Mouse (Mus musculus): ENCODE measurements around the gene Slc25a10. TPM values are rescaled to one million over a fixed set of nuclear protein-coding genes. Genes with fewer than 3 reads are reported as not detected.

Gene Slc25a10
- polyA plus RNA-seq (2015; fragmentation: Nextera tagmentation; extraction: Ambion mirVana) = 37.8 and 83.2 TPM in 2 replicates

GRCm38 (mm10) chr11:120491317-120492023 is at the start of gene Slc25a10:
Gene Slc25a10, plus strand, starts transcription at chr11:120491840.

GRCm38 (mm10) chr11:120442344-120442743 is 49.3 kb upstream of the Slc25a10 start, which contains the start of gene Tspan10:
Gene Tspan10, plus strand, starts transcription at chr11:120442644.

GRCm38 (mm10) chr11:120453306-120453705 is 38.3 kb upstream of the Slc25a10 start, which contains the start of gene Pde6g:
Gene Pde6g, minus strand, starts transcription at chr11:120453500.

GRCm38 (mm10) chr11:120457772-120458751 is 33.6 kb upstream of the Slc25a10 start, which contains the start of the genes Oxld1 and Ccdc137:
Gene Oxld1, minus strand, starts transcription at chr11:120458068.
Gene Ccdc137, plus strand, starts transcription at chr11:120458115.

GRCm38 (mm10) chr11:120467051-120467735 is 24.4 kb upstream of the Slc25a10 start, which contains the start of gene Arl16:
Gene Arl16, minus strand, starts transcription at chr11:120467607.

GRCm38 (mm10) chr11:120484265-120484981 is 7.2 kb upstream of the Slc25a10 start, which contains the start of gene Mrpl12:
Gene Mrpl12, plus strand, starts transcription at chr11:120484613.

GRCm38 (mm10) chr11:120530085-120530964 is 38.7 kb downstream of the Slc25a10 start, which contains the start of gene Gcgr:
Gene Gcgr, plus strand, starts transcription at chr11:120530699.

Other genes starting within 250 kb of the Slc25a10 start
- 924 and 1,111 TPM in 2 replicates for gene Actg1, start 143.3 kb upstream of the Slc25a10 start, polyA plus RNA-seq (2015; fragmentation: Nextera tagmentation; extraction: Ambion mirVana)
- gene Fscn2, start 130.3 kb upstream of the Slc25a10 start, polyA plus RNA-seq (2015; fragmentation: Nextera tagmentation; extraction: Ambion mirVana) = 0.49 and 0.69 TPM in 2 replicates
- 15.2 and 21.4 TPM in 2 replicates for gene Faap100, start 113.1 kb upstream of the Slc25a10 start, polyA plus RNA-seq (2015; fragmentation: Nextera tagmentation; extraction: Ambion mirVana)
- gene Nploc4, start 54.1 kb upstream of the Slc25a10 start, polyA plus RNA-seq (2015; fragmentation: Nextera tagmentation; extraction: Ambion mirVana) = 20.4 and 26.7 TPM in 2 replicates
- not detected in 2 replicates for gene Tspan10, start 49.2 kb upstream of the Slc25a10 start, polyA plus RNA-seq (2015; fragmentation: Nextera tagmentation; extraction: Ambion mirVana)
- gene Pde6g, start 38.3 kb upstream of the Slc25a10 start, polyA plus RNA-seq (2015; fragmentation: Nextera tagmentation; extraction: Ambion mirVana) = not detected in 2 replicates
- 54.3 and 83.5 TPM in 2 replicates for gene Oxld1, start 33.8 kb upstream of the Slc25a10 start, polyA plus RNA-seq (2015; fragmentation: Nextera tagmentation; extraction: Ambion mirVana)
- 17.7 and 21.3 TPM in 2 replicates for gene Ccdc137, start 33.7 kb upstream of the Slc25a10 start, polyA plus RNA-seq (2015; fragmentation: Nextera tagmentation; extraction: Ambion mirVana)
- 38.6 and 47.5 TPM in 2 replicates for gene Arl16, start 24.2 kb upstream of the Slc25a10 start, polyA plus RNA-seq (2015; fragmentation: Nextera tagmentation; extraction: Ambion mirVana)
- 164 and 216 TPM in 2 replicates for gene Mrpl12, start 7.2 kb upstream of the Slc25a10 start, polyA plus RNA-seq (2015; fragmentation: Nextera tagmentation; extraction: Ambion mirVana)
- gene Gcgr, start 38.9 kb downstream of the Slc25a10 start, polyA plus RNA-seq (2015; fragmentation: Nextera tagmentation; extraction: Ambion mirVana) = 2.4 and 2.5 TPM in 2 replicates
- gene Mcrip1, start 57.9 kb downstream of the Slc25a10 start, polyA plus RNA-seq (2015; fragmentation: Nextera tagmentation; extraction: Ambion mirVana) = 173 and 184 TPM in 2 replicates
- gene Ppp1r27, start 59.3 kb downstream of the Slc25a10 start, polyA plus RNA-seq (2015; fragmentation: Nextera tagmentation; extraction: Ambion mirVana) = 0.39 and 1.3 TPM in 2 replicates
- gene P4hb, start 81.4 kb downstream of the Slc25a10 start, polyA plus RNA-seq (2015; fragmentation: Nextera tagmentation; extraction: Ambion mirVana) = 393 and 466 TPM in 2 replicates
- 318 and 341 TPM in 2 replicates for gene Arhgdia, start 89.8 kb downstream of the Slc25a10 start, polyA plus RNA-seq (2015; fragmentation: Nextera tagmentation; extraction: Ambion mirVana)
- gene Alyref, start 106.5 kb downstream of the Slc25a10 start, polyA plus RNA-seq (2015; fragmentation: Nextera tagmentation; extraction: Ambion mirVana) = 271 and 273 TPM in 2 replicates
- 152 and 197 TPM in 2 replicates for gene Anapc11, start 106.6 kb downstream of the Slc25a10 start, polyA plus RNA-seq (2015; fragmentation: Nextera tagmentation; extraction: Ambion mirVana)
- 1.7 and 3.3 TPM in 2 replicates for gene Npb, start 116.6 kb downstream of the Slc25a10 start, polyA plus RNA-seq (2015; fragmentation: Nextera tagmentation; extraction: Ambion mirVana)
- 62.0 and 82.8 TPM in 2 replicates for gene Pcyt2, start 126.1 kb downstream of the Slc25a10 start, polyA plus RNA-seq (2015; fragmentation: Nextera tagmentation; extraction: Ambion mirVana)
- 33.3 and 62.9 TPM in 2 replicates for gene Sirt7, start 133.4 kb downstream of the Slc25a10 start, polyA plus RNA-seq (2015; fragmentation: Nextera tagmentation; extraction: Ambion mirVana)
- gene Mafg, start 141.8 kb downstream of the Slc25a10 start, polyA plus RNA-seq (2015; fragmentation: Nextera tagmentation; extraction: Ambion mirVana) = 18.1 and 19.0 TPM in 2 replicates
- gene Pycr1, start 151.9 kb downstream of the Slc25a10 start, polyA plus RNA-seq (2015; fragmentation: Nextera tagmentation; extraction: Ambion mirVana) = 5.8 and 9.0 TPM in 2 replicates
- gene Myadml2, start 156.3 kb downstream of the Slc25a10 start, polyA plus RNA-seq (2015; fragmentation: Nextera tagmentation; extraction: Ambion mirVana) = 0.22 and 0.95 TPM in 2 replicates
- gene Notum, start 169.3 kb downstream of the Slc25a10 start, polyA plus RNA-seq (2015; fragmentation: Nextera tagmentation; extraction: Ambion mirVana) = 6.2 and 6.7 TPM in 2 replicates
- gene Aspscr1, start 181.1 kb downstream of the Slc25a10 start, polyA plus RNA-seq (2015; fragmentation: Nextera tagmentation; extraction: Ambion mirVana) = 103 and 122 TPM in 2 replicates
- 228 and 364 TPM in 2 replicates for gene Cenpx, start 221.9 kb downstream of the Slc25a10 start, polyA plus RNA-seq (2015; fragmentation: Nextera tagmentation; extraction: Ambion mirVana)
- gene Lrrc45, start 222.1 kb downstream of the Slc25a10 start, polyA plus RNA-seq (2015; fragmentation: Nextera tagmentation; extraction: Ambion mirVana) = 22.0 and 34.8 TPM in 2 replicates
- gene Rac3, start 229.6 kb downstream of the Slc25a10 start, polyA plus RNA-seq (2015; fragmentation: Nextera tagmentation; extraction: Ambion mirVana) = 18.1 and 52.1 TPM in 2 replicates
- 54.9 and 76.1 TPM in 2 replicates for gene Dcxr, start 235.4 kb downstream of the Slc25a10 start, polyA plus RNA-seq (2015; fragmentation: Nextera tagmentation; extraction: Ambion mirVana)
- gene Cbr2, start 240.3 kb downstream of the Slc25a10 start, polyA plus RNA-seq (2015; fragmentation: Nextera tagmentation; extraction: Ambion mirVana) = 16.6 and 17.6 TPM in 2 replicates

Data from adrenal gland, postnatal 0 days (tissue).